Mouse (Mus musculus) lung, embryonic 16.5 days (tissue): ENCODE data around the gene Ube4b. TPM values are rescaled to one million over a fixed set of nuclear protein-coding genes. Genes with fewer than 3 reads are reported as not detected.

Experiments
- ATAC-seq: fragments of 200-750 bp; cut with Nextera tagmentation; 2 replicates; pipeline ENCODE4 v1.8.0; 2017; ENCODE audit warnings: low read depth, mild to moderate bottlenecking, moderate library complexity
- H3K27ac ChIP-seq: fragments of 300-500 bp; sonication (generic); 2 replicates; pipeline ENCODE4 v1.5.1; 2014; ENCODE audit warnings: mild to moderate bottlenecking, control low read depth, low read length
- H3K27me3 ChIP-seq: fragments of 300-500 bp; sonication (generic); 2 replicates; pipeline ENCODE4 v1.6.1; 2014; ENCODE audit warnings: low read depth, low read length, mixed read lengths; ENCODE audit not compliant: control insufficient read depth, insufficient read depth
- H3K36me3 ChIP-seq: fragments of 300-500 bp; sonication (generic); 2 replicates; pipeline ENCODE4 v1.6.1; 2014; ENCODE audit warnings: low read length; ENCODE audit not compliant: control insufficient read depth, insufficient read depth
- H3K4me1 ChIP-seq: fragments of 300-500 bp; sonication (generic); replicated peaks from 2 replicates; pipeline ENCODE4 v1.6.1; 2014; ENCODE audit warnings: low read length, mixed read lengths; ENCODE audit not compliant: control insufficient read depth, insufficient read depth
- H3K4me2 ChIP-seq: fragments of 300-500 bp; sonication (generic); 2 replicates; pipeline ENCODE4 v1.6.1; 2014; ENCODE audit warnings: low read depth, low read length, control low read depth
- H3K4me3 ChIP-seq: fragments of 300-500 bp; sonication (generic); 2 replicates; pipeline ENCODE4 v1.5.1; 2014; ENCODE audit warnings: mild to moderate bottlenecking, low read length, control low read depth
- H3K9ac ChIP-seq: fragments of 300-500 bp; sonication (generic); 2 replicates; pipeline ENCODE4 v1.6.1; 2014; ENCODE audit warnings: low read length, control low read depth
- H3K9me3 ChIP-seq: fragments of 300-500 bp; sonication (generic); 2 replicates; pipeline ENCODE4 v1.6.1; 2016; ENCODE audit warnings: low read length; ENCODE audit not compliant: control insufficient read depth
- WGBS: fragments of 180-500 bp; shearing (Covaris S2); extraction: QIAGEN DNeasy Blood & Tissue Kit; methylation state at CpG from one replicate; pipeline ENCODE4 v1.1.7; 2014; 5-methylcytosine and 5-hydroxymethylcytosine counted together
- polyA plus RNA-seq: library from polyadenylated mRNA; unstranded; fragments of >200 nt; fragmentation: Nextera tagmentation; extraction: Ambion mirVana; gene quantifications from 2 replicates; pipeline ENCODE4 v1.2.1, GENCODE M21; 2015

The Ube4b gene
- polyA plus RNA-seq, 1 experiment from 2014 or later: 33.8 TPM

DNA sequence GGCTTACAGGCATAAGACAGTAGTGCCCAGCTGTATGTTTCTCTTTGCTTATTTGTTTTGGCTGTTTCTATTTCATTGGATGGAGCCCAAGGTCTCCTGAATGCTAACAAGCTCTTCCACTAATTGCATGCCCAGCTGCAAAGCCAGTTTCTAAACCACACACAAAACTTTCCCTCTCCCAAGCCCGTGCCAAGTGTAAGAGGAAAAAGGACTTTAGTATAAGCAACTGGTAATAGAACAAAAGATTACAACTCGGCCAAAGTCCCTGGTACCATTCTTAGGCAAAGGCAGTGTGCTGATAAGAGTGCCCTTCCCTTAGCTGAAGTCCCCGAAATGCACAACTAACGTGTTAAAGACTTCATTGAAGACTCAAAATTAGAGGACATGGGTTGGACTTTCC is 34.2 kb downstream of the Ube4b start:
- ATAC-seq: no peak
- 74% methylated on average over 4 of the region's 4 CpGs for WGBS
- Histone ChIP-seq H3K9ac (no peak overlapping the region), H3K27ac (no peak overlapping the region), H3K4me1 (peaks cover 3% of the 10 kb centered on the region; the same call in 1 of the 2 replicates), H3K36me3 (0 out of 2 replicates have a peak, but pooled peaks cover 4% of the 10 kb centered on the region), H3K4me3 (no peak overlapping the region), H3K27me3 (no peaks in the 10 kb centered on the region), H3K4me2 (no peak overlapping the region), H3K9me3 (no peaks in the 10 kb centered on the region)

GRCm38 (mm10) chr4:149381001-149381400 is 45.5 kb downstream of the Ube4b start:
- H3K36me3 ChIP-seq: peaks cover 41% of the 10 kb centered on the region

DNA sequence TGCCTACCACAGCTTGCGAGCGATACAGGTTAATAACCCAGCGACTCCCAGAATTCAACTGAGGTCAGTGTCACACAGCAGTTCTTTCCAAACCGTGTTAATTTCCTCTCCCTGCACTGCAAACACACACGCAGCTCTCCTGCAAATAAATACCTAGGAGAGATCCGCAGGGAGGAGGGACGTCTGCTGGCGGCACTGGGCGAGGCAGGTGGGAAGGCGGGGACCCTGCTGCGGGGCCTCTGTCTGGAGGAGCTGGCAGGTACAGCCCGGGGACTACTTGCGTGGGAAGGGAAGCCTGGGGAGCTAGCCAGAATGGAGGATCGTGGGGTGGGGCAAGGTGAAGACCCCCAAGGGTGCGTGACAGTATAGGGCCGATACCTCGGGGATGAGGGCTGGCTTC is 46.7 kb downstream of the Ube4b start:
- WGBS: 83% methylated on average over 17 of the region's 17 CpGs
- H3K36me3 ChIP-seq: peaks cover 36% of the 10 kb centered on the region
- H3K27ac ChIP-seq: no peak overlapping the region
- no peaks in the 10 kb centered on the region for H3K27me3 ChIP-seq
- no peaks in the 10 kb centered on the region for H3K9me3 ChIP-seq
- no peak overlapping the region for H3K4me3 ChIP-seq
- no peak overlapping the region for H3K9ac ChIP-seq
- no peaks in the 10 kb centered on the region for H3K4me1 ChIP-seq
- no peak for ATAC-seq
- H3K4me2 ChIP-seq: no peak overlapping the region

More at GRCm38 (mm10) chr4:149381001-149381400, 45.5 kb downstream of the Ube4b start:
- Histone ChIP-seq H3K9ac (no peak overlapping the region), H3K27me3 (no peaks in the 10 kb centered on the region), H3K4me1 (no peaks in the 10 kb centered on the region), H3K4me3 (no peak overlapping the region), H3K27ac (no peak overlapping the region), H3K9me3 (no peaks in the 10 kb centered on the region), H3K4me2 (no peak overlapping the region)
- 58% methylated on average over 7 of the region's 7 CpGs for WGBS
- peak; percentile 82 for ATAC-seq

GRCm38 (mm10) chr4:149378819-149379218 is 47.7 kb downstream of the Ube4b start:
- Histone ChIP-seq H3K4me3 (no peak overlapping the region), H3K27me3 (no peaks in the 10 kb centered on the region), H3K27ac (no peak overlapping the region), H3K36me3 (peaks cover 32% of the 10 kb centered on the region), H3K4me2 (no peak overlapping the region), H3K9ac (no peak overlapping the region), H3K4me1 (no peaks in the 10 kb centered on the region), H3K9me3 (no peaks in the 10 kb centered on the region)
- WGBS: 74% methylated on average over 8 of the region's 8 CpGs
- ATAC-seq: no peak

- Histone ChIP-seq H3K4me3 (no peak overlapping the region), H3K9ac (no peak overlapping the region), H3K4me2 (no peak overlapping the region), H3K4me1 (no peaks in the 10 kb centered on the region), H3K27ac (no peak overlapping the region), H3K27me3 (no peaks in the 10 kb centered on the region), H3K36me3 (peaks cover 35% of the 10 kb centered on the region), H3K9me3 (no peaks in the 10 kb centered on the region)
- no peak for ATAC-seq
- WGBS: 82% methylated on average over 10 of the region's 10 CpGs
Measured at GRCm38 (mm10) chr4:149376034-149376433, 50.5 kb downstream of the Ube4b start.

GRCm38 (mm10) chr4:149374662-149375061 is 51.9 kb downstream of the Ube4b start:
- Histone ChIP-seq H3K27ac (no peak overlapping the region), H3K4me2 (no peak overlapping the region), H3K4me1 (no peaks in the 10 kb centered on the region), H3K36me3 (peaks cover 38% of the 10 kb centered on the region), H3K4me3 (no peak overlapping the region), H3K9me3 (no peaks in the 10 kb centered on the region), H3K9ac (no peak overlapping the region), H3K27me3 (no peaks in the 10 kb centered on the region)
- WGBS: 66% methylated on average over 11 of the region's 11 CpGs
- no peak for ATAC-seq

GRCm38 (mm10) chr4:149373927-149374326 is 52.6 kb downstream of the Ube4b start:
- Histone ChIP-seq H3K9ac (no peak overlapping the region), H3K36me3 (peaks cover 37% of the 10 kb centered on the region), H3K27me3 (no peaks in the 10 kb centered on the region), H3K4me3 (no peak overlapping the region), H3K9me3 (no peaks in the 10 kb centered on the region), H3K27ac (no peak overlapping the region), H3K4me1 (no peaks in the 10 kb centered on the region), H3K4me2 (no peak overlapping the region)
- 83% methylated on average over 9 of the region's 9 CpGs for WGBS
- ATAC-seq: no peak

- no peaks in the 10 kb centered on the region for H3K9me3 ChIP-seq
- 61% methylated on average over 5 of the region's 5 CpGs for WGBS
- peaks cover 36% of the 10 kb centered on the region for H3K36me3 ChIP-seq
- H3K4me3 ChIP-seq: no peak overlapping the region
- no peak overlapping the region for H3K27ac ChIP-seq
- H3K27me3 ChIP-seq: no peaks in the 10 kb centered on the region
- no peak overlapping the region for H3K9ac ChIP-seq
- no peak for ATAC-seq
- no peak overlapping the region for H3K4me2 ChIP-seq
- no peaks in the 10 kb centered on the region for H3K4me1 ChIP-seq
Measured at GRCm38 (mm10) chr4:149373431-149373830, 53.1 kb downstream of the Ube4b start.

DNA sequence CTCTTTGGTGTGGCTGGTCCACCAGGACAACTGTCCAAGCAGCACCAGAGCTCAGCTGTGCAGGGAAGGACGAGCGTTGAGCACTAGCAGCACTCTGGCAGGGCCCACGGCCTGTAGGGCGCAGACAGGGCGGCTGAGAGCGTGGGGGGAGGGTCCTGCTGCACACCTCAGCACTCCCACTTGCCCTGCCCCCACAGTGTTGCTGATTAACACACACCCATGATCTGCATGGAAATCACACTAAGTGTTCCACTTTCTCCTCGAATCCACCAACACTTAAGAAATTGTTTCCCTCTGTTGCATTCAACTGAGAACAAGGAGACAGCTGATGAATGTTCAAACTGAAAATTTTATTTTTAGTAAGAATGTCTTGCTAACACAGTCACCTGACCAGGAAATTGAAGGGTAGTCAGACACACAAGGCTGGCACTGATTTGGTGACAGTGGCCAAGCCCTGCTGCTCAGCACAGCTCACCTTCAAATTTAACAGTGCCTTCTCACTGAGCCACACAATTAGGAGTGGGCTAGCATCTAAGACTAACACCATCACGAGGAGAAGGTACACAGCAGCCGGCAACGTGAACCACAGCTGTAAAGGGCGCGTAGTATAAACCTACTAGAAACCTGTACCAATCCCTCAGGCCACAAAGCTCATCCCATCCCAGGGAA is 60.7 kb downstream of the Ube4b start:
- no peaks in the 10 kb centered on the region for H3K4me1 ChIP-seq
- WGBS: 67% methylated on average over 12 of the region's 12 CpGs
- no peak overlapping the region for H3K4me3 ChIP-seq
- H3K9ac ChIP-seq: no peak overlapping the region
- no peak for ATAC-seq
- H3K9me3 ChIP-seq: no peaks in the 10 kb centered on the region
- H3K36me3 ChIP-seq: peaks cover 30% of the 10 kb centered on the region
- H3K27ac ChIP-seq: no peak overlapping the region
- H3K4me2 ChIP-seq: no peak overlapping the region
- H3K27me3 ChIP-seq: no peaks in the 10 kb centered on the region
